Mouse (Mus musculus): ENCODE measurements around the gene Traf5. TPM values are rescaled to one million over a fixed set of nuclear protein-coding genes. Genes with fewer than 3 reads are reported as not detected.

The Traf5 gene
- total RNA-seq, 1 experiment, result 2.1 TPM

DNA sequence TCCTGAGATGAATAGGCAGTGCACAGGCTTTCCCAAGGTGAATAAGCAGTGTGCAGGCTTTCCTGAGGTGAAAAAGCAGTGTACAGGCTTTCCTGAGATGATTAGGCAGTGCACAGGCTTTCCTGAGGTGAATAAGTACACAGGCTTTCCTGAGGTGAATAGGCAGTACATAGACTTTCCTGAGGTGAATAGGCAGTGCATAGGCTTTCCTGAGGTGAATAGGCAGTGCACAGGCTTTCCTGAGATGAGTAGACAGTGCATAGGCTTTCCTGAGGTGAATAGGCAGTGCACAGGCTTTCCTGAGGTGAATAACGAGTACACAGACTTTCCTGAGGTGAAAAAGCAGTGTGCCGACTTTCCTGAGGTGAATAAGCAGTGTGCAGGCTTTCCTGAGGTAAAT lies 131.4 kb downstream of the Traf5 start:
- Histone ChIP-seq H3K27ac (ENCODE audit: insufficient read depth, low read depth, low read length, poor library complexity, severe bottlenecking) (no peak overlapping the region), H3K9me3 (ENCODE audit: control insufficient read depth, insufficient read depth, low read depth, low read length) (no peaks in the 10 kb centered on the region), H3K36me3 (ENCODE audit: control insufficient read depth, insufficient read depth, low read length, poor library complexity, severe bottlenecking) (no peaks in the 10 kb centered on the region), H3K4me1 (ENCODE audit: control insufficient read depth in 2 of 2, insufficient read depth in 2 of 2, low read length in 2 of 2, poor library complexity in 1 of 2) (peaks cover 0 to 4% of the 10 kb centered on the region in 2 experiments; a peak in 1 of 4 replicates), H3K4me3 (ENCODE audit: insufficient read depth in 1 of 2, low read depth in 1 of 2, low read length in 2 of 2, poor library complexity in 1 of 2, severe bottlenecking in 1 of 2) (no peak overlapping the region), H3K9ac (ENCODE audit: insufficient read depth, low read depth, low read length, poor library complexity, severe bottlenecking) (no peak overlapping the region)
- TF ChIP-seq ZNF384 (IDR thresholded peaks at IDR 0.05; ENCODE audit: low read depth, low read length) (no peak), MAFK (IDR thresholded peaks at IDR 0.05; ENCODE audit: insufficient read depth, low read depth, low read length) (no peak), CHD2 (IDR thresholded peaks at IDR 0.05; ENCODE audit: low read depth, low read length) (no peak), ZC3H11A (IDR thresholded peaks at IDR 0.05; ENCODE audit: borderline replicate concordance, low read depth, low read length) (no peak), HCFC1 (IDR thresholded peaks at IDR 0.05; ENCODE audit: borderline replicate concordance, insufficient read depth, low read length) (no peak)
- no peak for DNase-seq (ENCODE audit: low read depth, low spot score)
- in situ Hi-C loops (cut with MboI; ENCODE audit: low sequenced_read_pairs in 2 of 2, unreplicated experiment in 2 of 2), result no loop called here

DNA sequence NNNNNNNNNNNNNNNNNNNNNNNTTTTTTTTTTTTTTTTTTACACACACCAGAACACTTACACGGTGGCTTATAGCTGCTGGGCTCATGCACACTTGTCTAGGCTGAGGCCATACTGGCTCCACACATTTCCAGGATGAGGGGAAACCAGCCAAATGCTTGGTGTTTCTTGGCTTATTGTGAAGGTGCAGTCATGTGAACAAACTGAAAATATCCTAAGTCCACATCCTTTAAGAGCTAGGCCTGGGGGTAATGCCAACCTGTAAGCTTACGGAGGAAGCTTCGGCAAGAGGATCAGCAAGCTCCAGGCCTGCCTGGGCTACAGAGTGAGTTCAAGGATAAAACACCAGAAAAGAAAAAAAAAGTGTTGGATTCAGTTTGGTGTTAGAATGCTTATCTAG lies 135.0 kb downstream of the Traf5 start:
- H3K9me3 ChIP-seq (ENCODE audit: control insufficient read depth, insufficient read depth, low read depth, low read length), result no peaks in the 10 kb centered on the region
- no peak for DNase-seq (ENCODE audit: low read depth, low spot score)

DNA sequence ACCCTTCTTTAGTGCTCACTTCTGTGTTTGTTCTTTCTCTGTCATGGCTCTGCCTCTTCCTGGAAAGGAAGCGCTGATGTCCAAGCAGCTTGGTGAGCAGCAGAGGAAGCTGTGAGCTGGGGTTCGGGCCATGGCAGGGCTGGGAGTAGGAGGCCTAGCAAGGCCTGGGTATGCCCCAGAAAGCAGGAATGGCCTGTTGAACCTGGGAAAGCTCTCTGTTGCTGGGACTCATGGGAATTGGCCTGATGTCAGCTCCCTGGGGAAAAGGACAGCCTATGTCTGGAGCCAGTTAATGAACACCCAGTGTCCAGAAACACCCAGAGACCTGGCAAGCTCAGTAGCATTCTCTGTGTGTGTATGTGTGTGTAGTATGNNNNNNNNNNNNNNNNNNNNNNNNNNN lies 135.5 kb downstream of the Traf5 start:
- no peak for DNase-seq (ENCODE audit: low read depth, low spot score)
- no peaks in the 10 kb centered on the region for H3K9me3 ChIP-seq (ENCODE audit: control insufficient read depth, insufficient read depth, low read depth, low read length)
- TF ChIP-seq ZC3H11A (IDR thresholded peaks at IDR 0.05; ENCODE audit: borderline replicate concordance, low read depth, low read length), result no peak
- no peak for TF ChIP-seq ZNF384 (IDR thresholded peaks at IDR 0.05; ENCODE audit: low read depth, low read length)
- TF ChIP-seq CHD2 (IDR thresholded peaks at IDR 0.05; ENCODE audit: low read depth, low read length), result no peak
- TF ChIP-seq HCFC1 (IDR thresholded peaks at IDR 0.05; ENCODE audit: borderline replicate concordance, insufficient read depth, low read length), result no peak
- in situ Hi-C loops (cut with MboI; ENCODE audit: low sequenced_read_pairs in 2 of 2, unreplicated experiment in 2 of 2), result loop anchor here in 1 of 2 experiments (10.0 kb wide), 1 partner anchor 122 kb away; no protein-coding TSS in a partner anchor
- H3K4me3 ChIP-seq (ENCODE audit: insufficient read depth in 1 of 2, low read depth in 1 of 2, low read length in 2 of 2, poor library complexity in 1 of 2, severe bottlenecking in 1 of 2), result no peak overlapping the region
- no peaks in the 10 kb centered on the region; a peak in 1 of 4 replicates for H3K4me1 ChIP-seq (ENCODE audit: control insufficient read depth in 2 of 2, insufficient read depth in 2 of 2, low read length in 2 of 2, poor library complexity in 1 of 2)
- H3K36me3 ChIP-seq (ENCODE audit: control insufficient read depth, insufficient read depth, low read length, poor library complexity, severe bottlenecking), result no peaks in the 10 kb centered on the region
- no peak overlapping the region for H3K9ac ChIP-seq (ENCODE audit: insufficient read depth, low read depth, low read length, poor library complexity, severe bottlenecking)
- H3K27ac ChIP-seq (ENCODE audit: insufficient read depth, low read depth, low read length, poor library complexity, severe bottlenecking), result no peak overlapping the region

More for the DNA sequence above, 135.0 kb downstream of the Traf5 start:
- H3K4me3 ChIP-seq (ENCODE audit: insufficient read depth in 1 of 2, low read depth in 1 of 2, low read length in 2 of 2, poor library complexity in 1 of 2, severe bottlenecking in 1 of 2), result no peak overlapping the region
- H3K9ac ChIP-seq (ENCODE audit: insufficient read depth, low read depth, low read length, poor library complexity, severe bottlenecking), result no peak overlapping the region
- in situ Hi-C loops (cut with MboI; ENCODE audit: low sequenced_read_pairs in 2 of 2, unreplicated experiment in 2 of 2), result loop anchor here in 1 of 2 experiments (10.0 kb wide), 1 partner anchor 123 kb away; no protein-coding TSS in a partner anchor
- H3K36me3 ChIP-seq (ENCODE audit: control insufficient read depth, insufficient read depth, low read length, poor library complexity, severe bottlenecking), result no peaks in the 10 kb centered on the region
- no peak overlapping the region for H3K27ac ChIP-seq (ENCODE audit: insufficient read depth, low read depth, low read length, poor library complexity, severe bottlenecking)
- H3K4me1 ChIP-seq (ENCODE audit: control insufficient read depth in 2 of 2, insufficient read depth in 2 of 2, low read length in 2 of 2, poor library complexity in 1 of 2), result no peaks in the 10 kb centered on the region; a peak in 1 of 4 replicates
- TF ChIP-seq ZC3H11A (IDR thresholded peaks at IDR 0.05; ENCODE audit: borderline replicate concordance, low read depth, low read length) (no peak), CHD2 (IDR thresholded peaks at IDR 0.05; ENCODE audit: low read depth, low read length) (no peak), MAFK (IDR thresholded peaks at IDR 0.05; ENCODE audit: insufficient read depth, low read depth, low read length) (no peak), ZNF384 (IDR thresholded peaks at IDR 0.05; ENCODE audit: low read depth, low read length) (no peak), HCFC1 (IDR thresholded peaks at IDR 0.05; ENCODE audit: borderline replicate concordance, insufficient read depth, low read length) (no peak)

DNA sequence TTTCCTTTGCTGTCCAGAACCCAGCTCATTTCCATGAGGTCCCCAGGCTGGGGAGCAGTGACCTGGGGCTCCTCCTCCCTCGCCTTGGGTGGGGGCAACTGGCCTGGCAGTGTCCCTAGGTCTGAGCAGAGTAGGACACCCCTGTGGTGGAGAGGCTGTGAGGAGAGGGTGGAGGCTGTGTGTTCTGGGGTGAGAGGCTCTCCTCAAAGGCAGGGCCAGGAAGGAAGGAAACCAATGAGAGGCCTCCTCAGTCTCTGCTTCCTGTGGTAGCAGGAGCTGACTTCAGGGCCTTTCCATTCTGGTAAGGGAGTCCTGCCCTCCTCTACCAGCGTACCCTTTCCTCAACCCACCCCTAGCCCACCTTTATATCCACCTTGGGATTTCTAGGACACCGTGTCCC lies 136.1 kb downstream of the Traf5 start:
- DNase-seq (ENCODE audit: low read depth, low spot score), result no peak
- in situ Hi-C loops (cut with MboI; ENCODE audit: low sequenced_read_pairs in 2 of 2, unreplicated experiment in 2 of 2), result loop anchor here in 1 of 2 experiments (10.0 kb wide), 1 partner anchor 121 kb away; no protein-coding TSS in a partner anchor
- no peak overlapping the region for H3K9ac ChIP-seq (ENCODE audit: insufficient read depth, low read depth, low read length, poor library complexity, severe bottlenecking)
- H3K36me3 ChIP-seq (ENCODE audit: control insufficient read depth, insufficient read depth, low read length, poor library complexity, severe bottlenecking), result no peaks in the 10 kb centered on the region
- H3K4me3 ChIP-seq (ENCODE audit: insufficient read depth in 1 of 2, low read depth in 1 of 2, low read length in 2 of 2, poor library complexity in 1 of 2, severe bottlenecking in 1 of 2), result no peak overlapping the region
- H3K9me3 ChIP-seq (ENCODE audit: control insufficient read depth, insufficient read depth, low read depth, low read length), result no peaks in the 10 kb centered on the region
- H3K4me1 ChIP-seq (ENCODE audit: control insufficient read depth in 2 of 2, insufficient read depth in 2 of 2, low read length in 2 of 2, poor library complexity in 1 of 2), result no peaks in the 10 kb centered on the region; a peak in 1 of 4 replicates
- TF ChIP-seq CHD2 (IDR thresholded peaks at IDR 0.05; ENCODE audit: low read depth, low read length), result no peak
- TF ChIP-seq ZNF384 (IDR thresholded peaks at IDR 0.05; ENCODE audit: low read depth, low read length), result no peak
- no peak for TF ChIP-seq MAFK (IDR thresholded peaks at IDR 0.05; ENCODE audit: insufficient read depth, low read depth, low read length)
- TF ChIP-seq HCFC1 (IDR thresholded peaks at IDR 0.05; ENCODE audit: borderline replicate concordance, insufficient read depth, low read length), result no peak
- no peak for TF ChIP-seq ZC3H11A (IDR thresholded peaks at IDR 0.05; ENCODE audit: borderline replicate concordance, low read depth, low read length)
- no peak overlapping the region for H3K27ac ChIP-seq (ENCODE audit: insufficient read depth, low read depth, low read length, poor library complexity, severe bottlenecking)
